Mouse (Mus musculus) liver, embryonic 14.5 days (tissue): ENCODE data around the gene Snx8.
A peak's percentile ranks its signal among the peaks of the same experiment; 100 is the strongest.

Source experiments
- CTCF ChIP-seq: IDR thresholded peaks from 2 replicates; pipeline ENCODE4 v1.5.1; 2016; ENCODE audit warnings: antibody characterized with exemption, low read depth, control low read depth
- EP300 ChIP-seq: IDR thresholded peaks from 2 replicates; pipeline ENCODE4 v1.6.1; 2016; ENCODE audit warnings: antibody characterized with exemption, low read depth

- TF ChIP-seq CTCF: peak; percentile 41
- TF ChIP-seq EP300: no peak
Observed at GRCm38 (mm10) chr5:140321756-140322575, 67.1 kb downstream of the Snx8 start.
